In genomic region chr9:20877118-20878040, GRCm38 (mm10) we compare ENCODE assay signal across 8 mouse cellular contexts. TPM values are rescaled to one million over a fixed set of nuclear protein-coding genes. Genes with fewer than 3 reads are reported as not detected.
DNase-seq lines count a peak whose midpoint lies in the region; ATAC-seq and TF ChIP-seq lines count a peak whose summit lies in the region.

No protein-coding gene starts in this region.

- DNase-seq in left cerebral cortex, adult 2 months (ENCODE audit: extremely low spot score in 1 of 2, low spot score in 2 of 2): no peak
- DNase-seq in left cerebral cortex, postnatal 10 days (ENCODE audit: extremely low spot score in 1 of 2, low spot score in 2 of 2): no peak
- DNase-seq in layer of hippocampus, postnatal 25 days (ENCODE audit: extremely low spot score in 1 of 2, low spot score in 1 of 2): no peak
- DNase-seq in gastrocnemius, postnatal 14 days: no peak
- no peak for DNase-seq in thymus, postnatal 0 days (ENCODE audit: low spot score)

- 37% methylated on average over 14 of the region's 14 CpGs for WGBS in embryonic facial prominence, embryonic 13.5 days
- 38% methylated on average over 14 of the region's 14 CpGs for WGBS in intestine, embryonic 15.5 days
- WGBS in neural tube, embryonic 14.5 days: 35% methylated on average over 14 of the region's 14 CpGs

- H3K27ac ChIP-seq in left cerebral cortex, adult 2 months: peak overlapping the region; percentile 78
- peak overlapping the region; percentile 55 for H3K27ac ChIP-seq in embryonic facial prominence, embryonic 13.5 days
- H3K27ac ChIP-seq in intestine, embryonic 15.5 days: peak overlapping the region; percentile 44
- H3K27ac ChIP-seq in neural tube, embryonic 14.5 days (ENCODE audit: low read depth, low read length): no peak overlapping the region

- H3K4me2 ChIP-seq in embryonic facial prominence, embryonic 13.5 days: peak overlapping the region; percentile 66
- H3K4me2 ChIP-seq in intestine, embryonic 15.5 days (replicated peaks): peak overlapping the region; percentile 84
- peak overlapping the region; percentile 42 for H3K4me2 ChIP-seq in neural tube, embryonic 14.5 days (ENCODE audit: low read depth, low read length)

- no peaks in the 10 kb centered on the region for H3K27me3 ChIP-seq in embryonic facial prominence, embryonic 13.5 days
- H3K27me3 ChIP-seq in intestine, embryonic 15.5 days (replicated peaks): no peaks in the 10 kb centered on the region
- H3K27me3 ChIP-seq in neural tube, embryonic 14.5 days (ENCODE audit: control insufficient read depth, insufficient read depth, low read length): no peaks in the 10 kb centered on the region

- intact Hi-C loops in left cerebral cortex, adult 2 months (cut with DNase I): loop anchor here (1.0 kb wide), 2 partner anchors 10 to 21 kb away; partner anchors contain the start of gene Eif3g
- intact Hi-C loops in left cerebral cortex, postnatal 10 days (cut with DNase I): no loop called here
- intact Hi-C loops in gastrocnemius, postnatal 14 days (cut with DNase I; ENCODE audit: low total_unique reads): no loop called here

- H3K9me3 ChIP-seq in embryonic facial prominence, embryonic 13.5 days: no peaks in the 10 kb centered on the region
- no peaks in the 10 kb centered on the region for H3K9me3 ChIP-seq in intestine, embryonic 15.5 days
- no peaks in the 10 kb centered on the region for H3K9me3 ChIP-seq in neural tube, embryonic 14.5 days (ENCODE audit: control insufficient read depth, low read length)

- no peaks in the 10 kb centered on the region for H3K36me3 ChIP-seq in embryonic facial prominence, embryonic 13.5 days
- no peaks in the 10 kb centered on the region for H3K36me3 ChIP-seq in intestine, embryonic 15.5 days
- H3K36me3 ChIP-seq in neural tube, embryonic 14.5 days (ENCODE audit: control insufficient read depth, insufficient read depth, low read length): no peaks in the 10 kb centered on the region

- H3K4me1 ChIP-seq in embryonic facial prominence, embryonic 13.5 days: peaks cover 7% of the 10 kb centered on the region
- peaks cover 7% of the 10 kb centered on the region for H3K4me1 ChIP-seq in intestine, embryonic 15.5 days (replicated peaks)
- H3K4me1 ChIP-seq in neural tube, embryonic 14.5 days (ENCODE audit: control insufficient read depth, insufficient read depth, low read length): no peaks in the 10 kb centered on the region; the same call in 1 of the 2 replicates

- TF ChIP-seq CTCF in left cerebral cortex, adult 2 months (IDR thresholded peaks at IDR 0.05): no peak

- H3K9ac ChIP-seq in embryonic facial prominence, embryonic 13.5 days: peak overlapping the region; percentile 49
- peak overlapping the region; percentile 38 for H3K9ac ChIP-seq in intestine, embryonic 15.5 days
- H3K9ac ChIP-seq in neural tube, embryonic 14.5 days (replicated peaks; ENCODE audit: low read depth, low read length): peak overlapping the region; percentile 46; the same call in 1 of the 2 replicates

- peak overlapping the region; percentile 44 for H3K4me3 ChIP-seq in left cerebral cortex, adult 2 months
- H3K4me3 ChIP-seq in embryonic facial prominence, embryonic 13.5 days: peak overlapping the region; percentile 49
- peak overlapping the region; percentile 44 for H3K4me3 ChIP-seq in intestine, embryonic 15.5 days (replicated peaks)
- H3K4me3 ChIP-seq in neural tube, embryonic 14.5 days (ENCODE audit: low read depth, low read length): peak overlapping the region; percentile 38

- ATAC-seq in embryonic facial prominence, embryonic 13.5 days (ENCODE audit: insufficient number of reproducible peaks, insufficient read depth, low FRiP score, low TSS enrichment, low read depth): no peak
- no peak for ATAC-seq in intestine, embryonic 15.5 days
- no peak; the same call in 1 of the 2 replicates for ATAC-seq in neural tube, embryonic 14.5 days (ENCODE audit: low read depth)

RNA-seq across cellular contexts. Expression of gene Angptl6, which starts 2.1 kb away (rescaled TPM):
- total RNA-seq in left cerebral cortex, adult 2 months (2021): 10 to 100 TPM in 1 of 2 experiments, 1 to 10 TPM in 1; 9.8 to 10.1 TPM
- 1 to 10 TPM; 8.8 to 9.7 TPM for total RNA-seq in left cerebral cortex, postnatal 10 days (2021)
- 3.6 and 5.4 TPM in 2 replicates for polyA plus RNA-seq in embryonic facial prominence, embryonic 13.5 days (2015; fragmentation: Nextera tagmentation; extraction: Ambion mirVana)
- 8.3 and 10.7 TPM in 2 replicates for polyA plus RNA-seq in intestine, embryonic 15.5 days (2015; fragmentation: Nextera tagmentation; extraction: Ambion mirVana)
- 11.1 and 14.5 TPM in 2 replicates for polyA plus RNA-seq in neural tube, embryonic 14.5 days (2014; fragmentation: Nextera tagmentation; extraction: Ambion mirVana)
- total RNA-seq in layer of hippocampus, postnatal 25 days (2021): 10 to 100 TPM; 10.5 to 11.4 TPM
- 1 to 10 TPM; 3.5 to 4.1 TPM for total RNA-seq in gastrocnemius, postnatal 14 days (2021)
- 6.7 and 7.3 TPM in 2 replicates for polyA plus RNA-seq in thymus, postnatal 0 days (2015; fragmentation: Nextera tagmentation; extraction: Ambion mirVana)

RNA-seq across cellular contexts. Expression of gene A230050P20Rik, which starts 8.9 kb away (rescaled TPM):
- total RNA-seq in left cerebral cortex, adult 2 months (2021): 10 to 100 TPM; 84.3 to 88.2 TPM
- 10 to 100 TPM; 48.8 to 50.5 TPM for total RNA-seq in left cerebral cortex, postnatal 10 days (2021)
- 7.5 and 9.1 TPM in 2 replicates for polyA plus RNA-seq in embryonic facial prominence, embryonic 13.5 days (2015; fragmentation: Nextera tagmentation; extraction: Ambion mirVana)
- polyA plus RNA-seq in intestine, embryonic 15.5 days (2015; fragmentation: Nextera tagmentation; extraction: Ambion mirVana): 15.0 and 19.8 TPM in 2 replicates
- 4.3 and 7.2 TPM in 2 replicates for polyA plus RNA-seq in neural tube, embryonic 14.5 days (2014; fragmentation: Nextera tagmentation; extraction: Ambion mirVana)
- 10 to 100 TPM; 50.7 to 77.1 TPM for total RNA-seq in layer of hippocampus, postnatal 25 days (2021)
- 1 to 10 TPM; 3.3 to 3.4 TPM for total RNA-seq in gastrocnemius, postnatal 14 days (2021)
- polyA plus RNA-seq in thymus, postnatal 0 days (2015; fragmentation: Nextera tagmentation; extraction: Ambion mirVana): 9.2 and 15.1 TPM in 2 replicates

RNA-seq across cellular contexts. Expression of gene Ppan, which starts 10.6 kb away (rescaled TPM):
- total RNA-seq in left cerebral cortex, adult 2 months (2021): 10 to 100 TPM; 25.6 to 26.3 TPM
- 10 to 100 TPM; 27.8 to 30.0 TPM for total RNA-seq in left cerebral cortex, postnatal 10 days (2021)
- polyA plus RNA-seq in embryonic facial prominence, embryonic 13.5 days (2015; fragmentation: Nextera tagmentation; extraction: Ambion mirVana): 86.2 and 87.6 TPM in 2 replicates
- polyA plus RNA-seq in intestine, embryonic 15.5 days (2015; fragmentation: Nextera tagmentation; extraction: Ambion mirVana): 91.6 and 95.5 TPM in 2 replicates
- 41.7 and 49.0 TPM in 2 replicates for polyA plus RNA-seq in neural tube, embryonic 14.5 days (2014; fragmentation: Nextera tagmentation; extraction: Ambion mirVana)
- total RNA-seq in layer of hippocampus, postnatal 25 days (2021): 10 to 100 TPM; 23.5 to 25.5 TPM
- total RNA-seq in gastrocnemius, postnatal 14 days (2021): 10 to 100 TPM in 1 of 2 experiments, 1 to 10 TPM in 1; 9.7 to 11.9 TPM
- polyA plus RNA-seq in thymus, postnatal 0 days (2015; fragmentation: Nextera tagmentation; extraction: Ambion mirVana): 74.4 and 83.0 TPM in 2 replicates

RNA-seq across cellular contexts. Expression of gene Eif3g, which starts 21.0 kb away (rescaled TPM):
- 100 to 1,000 TPM; 118 to 122 TPM for total RNA-seq in left cerebral cortex, adult 2 months (2021)
- total RNA-seq in left cerebral cortex, postnatal 10 days (2021): 100 to 1,000 TPM; 120 to 127 TPM
- 292 and 343 TPM in 2 replicates for polyA plus RNA-seq in embryonic facial prominence, embryonic 13.5 days (2015; fragmentation: Nextera tagmentation; extraction: Ambion mirVana)
- polyA plus RNA-seq in intestine, embryonic 15.5 days (2015; fragmentation: Nextera tagmentation; extraction: Ambion mirVana): 292 and 319 TPM in 2 replicates
- polyA plus RNA-seq in neural tube, embryonic 14.5 days (2014; fragmentation: Nextera tagmentation; extraction: Ambion mirVana): 226 and 228 TPM in 2 replicates
- total RNA-seq in layer of hippocampus, postnatal 25 days (2021): 100 to 1,000 TPM; 118 to 122 TPM
- total RNA-seq in gastrocnemius, postnatal 14 days (2021): 100 to 1,000 TPM; 105 to 114 TPM
- polyA plus RNA-seq in thymus, postnatal 0 days (2015; fragmentation: Nextera tagmentation; extraction: Ambion mirVana): 303 and 310 TPM in 2 replicates

RNA-seq across cellular contexts. Expression of gene Rdh8, which starts 59.1 kb away (rescaled TPM):
- total RNA-seq in left cerebral cortex, adult 2 months (2021): not detected
- total RNA-seq in left cerebral cortex, postnatal 10 days (2021): not detected
- not detected in 2 replicates for polyA plus RNA-seq in embryonic facial prominence, embryonic 13.5 days (2015; fragmentation: Nextera tagmentation; extraction: Ambion mirVana)
- polyA plus RNA-seq in intestine, embryonic 15.5 days (2015; fragmentation: Nextera tagmentation; extraction: Ambion mirVana): not detected in 2 replicates
- not detected in 2 replicates for polyA plus RNA-seq in neural tube, embryonic 14.5 days (2014; fragmentation: Nextera tagmentation; extraction: Ambion mirVana)
- total RNA-seq in layer of hippocampus, postnatal 25 days (2021): not detected
- total RNA-seq in gastrocnemius, postnatal 14 days (2021): under 1 TPM in 1 of 2 experiments, not detected in 1; 0.22 TPM
- polyA plus RNA-seq in thymus, postnatal 0 days (2015; fragmentation: Nextera tagmentation; extraction: Ambion mirVana): not detected in 2 replicates

Comparison
In these comparisons a context has a peak if more than half of its experiments do, and no peak if none do; other contexts are left out.
1. RNA of gene A230050P20Rik, which starts 8.9 kb away (total RNA-seq): 84.3 to 88.2 TPM in left cerebral cortex, adult 2 months, 50.7 to 77.1 TPM in layer of hippocampus, postnatal 25 days and 48.8 to 50.5 TPM in left cerebral cortex, postnatal 10 days; 3.3 to 3.4 TPM in gastrocnemius, postnatal 14 days; every median in the first group is over 10 times any median in the second.
2. Peak in every context shown above with its lines, with median percentiles within 50 percentile points of each other: H3K4me3 ChIP-seq, H3K4me2 ChIP-seq and H3K9ac ChIP-seq.